In the genomic region with DNA sequence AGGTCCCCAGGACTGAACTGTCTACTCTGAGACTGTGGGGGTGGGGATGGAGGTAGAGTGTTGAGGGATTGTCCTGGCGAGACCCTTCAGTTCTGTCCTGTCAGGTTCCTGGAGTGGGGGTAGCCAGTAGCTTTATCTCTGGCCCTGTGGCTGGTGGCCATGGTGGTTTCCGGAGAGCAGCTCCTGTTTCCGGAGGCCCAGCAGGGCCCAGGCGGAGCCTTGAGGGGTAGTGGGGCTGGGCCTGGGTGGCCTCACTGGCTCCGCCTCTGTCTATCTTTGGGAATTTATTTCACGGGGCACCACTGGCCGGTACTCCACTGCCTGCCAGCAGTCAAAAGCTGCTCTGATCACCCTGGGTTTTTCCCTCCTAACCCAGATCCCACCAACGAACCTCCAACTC, we compare ENCODE assay signal across 9 mouse cellular contexts. TPM values are rescaled to one million over a fixed set of nuclear protein-coding genes. Genes with fewer than 3 reads are reported as not detected.
DNase-seq lines count a peak whose midpoint lies in the region; ATAC-seq and TF ChIP-seq lines count a peak whose summit lies in the region.
"Had no signal": no experiment of that assay in that cellular context is flagged by ENCODE, and none has a peak within 500 bp of the region (broad histone marks: within the 10 kb centered on the region; RNA-seq: fewer than 3 reads in every experiment).

Gene P2rx1, plus strand, starts transcription at position 333 of the 400 bp plus-strand sequence.

- no peaks in the 10 kb centered on the region for H3K9me3 ChIP-seq in embryonic facial prominence, embryonic 12.5 days
- H3K9me3 ChIP-seq in kidney, embryonic 15.5 days (replicated peaks) = no peaks in the 10 kb centered on the region
- no peaks in the 10 kb centered on the region for H3K9me3 ChIP-seq in midbrain, embryonic 13.5 days

- TF ChIP-seq CTCF in lung, adult 2 months (IDR thresholded peaks at IDR 0.05; ENCODE audit: insufficient read depth, low read length) = no peak

- no peaks in the 10 kb centered on the region for H3K36me3 ChIP-seq in embryonic facial prominence, embryonic 12.5 days
- no peaks in the 10 kb centered on the region for H3K36me3 ChIP-seq in kidney, embryonic 15.5 days
- no peaks in the 10 kb centered on the region for H3K36me3 ChIP-seq in midbrain, embryonic 13.5 days

- ATAC-seq in embryonic facial prominence, embryonic 12.5 days (ENCODE audit: insufficient number of reproducible peaks, insufficient read depth, low FRiP score, low TSS enrichment) = peak; percentile 45; the same call in 1 of the 2 replicates
- ATAC-seq in kidney, embryonic 15.5 days (replicated peaks; ENCODE audit: low FRiP score) = peak; percentile 66; the same call in 1 of the 2 replicates
- ATAC-seq in megakaryocyte-erythroid progenitor cell, adult 5-6 weeks (replicated peaks; ENCODE audit: low FRiP score, low TSS enrichment, poor library complexity, severe bottlenecking) = peak; percentile 74
- no peak for ATAC-seq in midbrain, embryonic 13.5 days
- ATAC-seq: forebrain, embryonic 14.5 days had no signal

- TF ChIP-seq POLR2A in lung, adult 2 months (IDR thresholded peaks at IDR 0.05; ENCODE audit: borderline replicate concordance, extremely low read depth, low read depth, low read length) = no peak

- H3K4me3 ChIP-seq in lung, adult 2 months (replicated peaks; ENCODE audit: extremely low read depth, low read depth, low read length) = no peak within 1 kb of the TSS
- no peak within 1 kb of the TSS for H3K4me3 ChIP-seq in embryonic facial prominence, embryonic 12.5 days
- no peak within 1 kb of the TSS for H3K4me3 ChIP-seq in kidney, embryonic 15.5 days (replicated peaks)
- no peak within 1 kb of the TSS for H3K4me3 ChIP-seq in midbrain, embryonic 13.5 days (replicated peaks)

- no peaks in the 10 kb centered on the region for H3K27me3 ChIP-seq in embryonic facial prominence, embryonic 12.5 days
- H3K27me3 ChIP-seq in kidney, embryonic 15.5 days = no peaks in the 10 kb centered on the region
- no peaks in the 10 kb centered on the region for H3K27me3 ChIP-seq in midbrain, embryonic 13.5 days

- H3K4me1 ChIP-seq in lung, adult 2 months (ENCODE audit: control insufficient read depth, insufficient read depth, low read length) = peaks cover 5% of the 10 kb centered on the region; the same call in 1 of the 2 replicates
- no peaks in the 10 kb centered on the region for H3K4me1 ChIP-seq in embryonic facial prominence, embryonic 12.5 days
- H3K4me1 ChIP-seq in kidney, embryonic 15.5 days = peaks cover 16% of the 10 kb centered on the region; the same call in 1 of the 2 replicates
- H3K4me1 ChIP-seq in midbrain, embryonic 13.5 days (replicated peaks) = no peaks in the 10 kb centered on the region

- no peak within 1 kb of the TSS for H3K9ac ChIP-seq in embryonic facial prominence, embryonic 12.5 days
- H3K9ac ChIP-seq in kidney, embryonic 15.5 days = no peak within 1 kb of the TSS
- no peak within 1 kb of the TSS for H3K9ac ChIP-seq in midbrain, embryonic 13.5 days (replicated peaks)

- no peak within 1 kb of the TSS for H3K27ac ChIP-seq in embryonic facial prominence, embryonic 12.5 days
- H3K27ac ChIP-seq in kidney, embryonic 15.5 days = no peak within 1 kb of the TSS
- no peak within 1 kb of the TSS for H3K27ac ChIP-seq in midbrain, embryonic 13.5 days

- WGBS in lung, adult 2 months = 30% methylated on average over 8 of the region's 8 CpGs
- 44% methylated on average over 8 of the region's 8 CpGs for WGBS in embryonic facial prominence, embryonic 12.5 days
- 42% methylated on average over 8 of the region's 8 CpGs for WGBS in kidney, embryonic 15.5 days
- WGBS in midbrain, embryonic 13.5 days = 61% methylated on average over 8 of the region's 8 CpGs

- DNase-seq in lung, postnatal 10 days = peak; percentile 59
- no peak for DNase-seq in lung, adult 2 months
- no peak for DNase-seq in adrenal gland, adult (ENCODE audit: inconsistent age in 2 of 2, low spot score in 1 of 2)
- DNase-seq in cerebellum, adult 9-11 months = no peak

- H3K4me2 ChIP-seq in embryonic facial prominence, embryonic 12.5 days (replicated peaks) = no peak within 1 kb of the TSS
- H3K4me2 ChIP-seq in kidney, embryonic 15.5 days = no peak within 1 kb of the TSS
- no peak within 1 kb of the TSS for H3K4me2 ChIP-seq in midbrain, embryonic 13.5 days (replicated peaks)

RNA-seq across cellular contexts. Expression of gene P2rx1, which starts in this region (rescaled TPM):
- polyA plus RNA-seq in lung, adult 2 months (2012; rRNA removed) = 3.2 and 4.4 TPM in 2 replicates
- polyA plus RNA-seq in embryonic facial prominence, embryonic 12.5 days (2016; fragmentation: Nextera tagmentation; extraction: Ambion mirVana) = 0.98 and 1.0 TPM in 2 replicates
- 1.6 and 1.7 TPM in 2 replicates for polyA plus RNA-seq in kidney, embryonic 15.5 days (2015; fragmentation: Nextera tagmentation; extraction: Ambion mirVana)
- 1.8 and 3.1 TPM in 2 replicates for total RNA-seq in megakaryocyte-erythroid progenitor cell, adult 5-6 weeks (2014; fragmentation: Nextera tagmentation)
- 2.2 TPM in 1 of 2 replicates, not detected in the other for total RNA-seq in megakaryocyte-erythroid progenitor cell, adult 5-6 weeks (2017)
- polyA plus RNA-seq in midbrain, embryonic 13.5 days (2015; fragmentation: Nextera tagmentation; extraction: Ambion mirVana) = 0.41 and 0.58 TPM in 2 replicates
